Mouse (Mus musculus): ENCODE results near the gene Mt4. TPM values are rescaled to one million over a fixed set of nuclear protein-coding genes. Genes with fewer than 3 reads are reported as not detected.

Gene Mt4
- polyA plus RNA-seq, 2 experiments from 2014 or later: not detected

DNA sequence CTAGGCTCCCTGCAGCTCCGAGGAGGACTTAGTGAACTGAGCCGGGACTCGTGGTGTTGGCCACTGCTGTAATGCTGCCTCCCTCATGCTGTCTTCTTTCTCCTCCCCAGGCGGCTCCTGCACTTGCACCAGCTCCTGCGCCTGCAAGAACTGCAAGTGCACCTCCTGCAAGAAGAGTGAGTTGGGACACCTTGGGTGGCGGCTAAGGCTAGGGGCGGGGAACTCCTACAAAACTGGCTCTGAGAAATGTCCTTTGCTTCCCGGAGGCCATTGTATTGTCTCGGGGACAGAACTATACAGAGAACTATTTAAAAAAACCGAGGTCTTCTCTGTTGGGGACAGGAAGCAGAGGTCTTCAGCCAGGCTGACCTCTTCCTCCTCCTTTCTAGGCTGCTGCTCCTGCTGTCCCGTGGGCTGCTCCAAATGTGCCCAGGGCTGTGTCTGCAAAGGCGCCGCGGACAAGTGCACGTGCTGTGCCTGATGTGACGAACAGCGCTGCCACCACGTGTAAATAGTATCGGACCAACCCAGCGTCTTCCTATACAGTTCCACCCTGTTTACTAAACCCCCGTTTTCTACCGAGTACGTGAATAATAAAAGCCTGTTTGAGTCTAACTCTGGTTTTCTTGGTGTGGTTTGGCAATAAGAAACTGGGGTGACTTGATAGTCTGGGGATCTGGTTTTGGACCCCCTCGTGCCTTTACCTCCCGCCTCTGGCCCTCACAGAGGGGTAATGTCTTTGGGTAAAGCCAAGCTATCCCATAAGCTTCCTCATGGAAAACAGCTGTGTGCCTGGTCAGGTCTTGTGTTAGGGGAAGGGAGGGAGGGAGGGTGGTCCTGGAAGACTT lies 42.9 kb downstream of the Mt4 start:
- ATAC-seq: no peak

DNA sequence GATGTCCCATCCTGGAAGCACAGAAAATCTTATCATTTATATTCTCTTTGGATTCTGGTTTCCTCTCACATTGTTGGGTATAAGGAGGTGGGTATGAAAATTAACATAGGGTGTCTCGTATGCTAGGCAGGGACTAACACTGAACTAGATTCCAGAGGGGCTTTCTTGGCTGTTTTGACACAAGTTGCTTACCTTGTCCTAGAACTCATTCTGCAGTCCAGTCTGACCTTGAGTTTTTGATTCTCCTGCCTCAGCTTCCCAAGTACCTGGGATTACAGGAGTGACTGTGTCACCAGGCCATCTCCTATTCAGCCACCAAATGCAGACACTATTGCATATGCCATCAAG lies 43.5 kb downstream of the Mt4 start:
- no peak for ATAC-seq

DNA sequence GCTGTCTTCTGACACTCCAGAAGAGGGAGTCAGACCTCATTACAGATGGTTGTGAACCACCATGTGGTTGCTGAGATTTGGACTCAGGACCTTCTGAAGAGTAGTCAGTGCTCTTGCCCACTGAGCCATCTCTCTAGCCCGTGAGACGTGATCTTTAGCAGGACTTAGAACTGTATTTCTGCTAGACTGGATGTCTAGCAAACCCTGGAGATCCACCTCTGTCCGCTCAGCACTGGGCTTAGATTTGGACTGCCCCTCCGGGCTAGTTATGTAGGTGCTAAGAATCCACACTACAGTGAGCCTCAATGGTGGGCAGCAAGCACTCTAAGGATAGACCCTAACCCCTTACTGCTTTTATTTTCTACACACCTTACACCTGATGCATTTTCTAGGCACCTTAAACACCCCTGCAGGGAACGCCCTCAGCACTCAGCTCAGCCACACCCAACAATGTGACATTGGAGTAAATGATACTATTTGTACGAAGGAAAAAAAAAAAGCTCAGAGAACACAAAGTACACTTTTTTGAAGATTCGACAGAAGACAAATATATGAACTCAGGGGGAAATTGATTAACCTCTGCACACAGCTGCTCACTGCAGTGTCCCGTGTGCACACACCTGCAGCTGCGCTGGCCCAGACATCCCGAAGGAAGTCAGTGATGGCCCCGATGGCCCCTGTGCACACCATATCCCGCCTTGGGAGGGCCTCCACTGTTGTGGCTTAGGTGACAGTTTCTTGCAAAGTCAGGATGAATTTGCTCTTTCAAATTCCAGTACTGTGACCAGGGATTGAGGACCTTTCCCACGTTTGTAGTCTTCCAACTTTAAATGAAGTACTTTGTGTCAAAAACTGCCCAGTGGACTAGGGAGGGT lies 45.3 kb downstream of the Mt4 start:
- no peak for ATAC-seq

- peak; percentile 66 for ATAC-seq
Measured at GRCm38 (mm10) chr8:94183117-94183516, 46.1 kb downstream of the Mt4 start.

DNA sequence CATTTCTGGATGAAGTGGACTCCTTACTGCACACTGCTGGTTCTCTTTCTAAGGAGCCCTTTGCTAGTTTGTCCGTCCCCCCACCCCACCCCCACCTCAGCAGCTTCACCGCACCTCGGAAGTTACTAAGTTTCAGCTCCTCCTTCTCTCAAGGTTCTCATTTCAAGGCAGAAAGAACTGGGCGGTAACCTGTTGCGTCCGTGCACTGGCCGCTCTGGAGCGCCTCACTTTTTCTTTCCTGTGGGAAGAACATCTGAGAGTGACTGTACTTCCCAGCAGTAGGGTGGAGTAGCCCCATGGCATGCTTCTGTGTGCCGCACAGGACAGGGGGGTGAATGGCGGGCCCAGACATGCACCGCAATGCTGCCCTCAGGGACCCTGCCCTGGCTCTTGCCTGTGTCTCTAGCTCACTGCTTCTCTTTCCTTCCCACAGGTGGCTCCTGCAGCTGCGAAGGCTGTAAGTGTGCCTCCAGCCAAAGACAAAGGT lies 47.4 kb downstream of the Mt4 start:
- no peak for ATAC-seq

DNA sequence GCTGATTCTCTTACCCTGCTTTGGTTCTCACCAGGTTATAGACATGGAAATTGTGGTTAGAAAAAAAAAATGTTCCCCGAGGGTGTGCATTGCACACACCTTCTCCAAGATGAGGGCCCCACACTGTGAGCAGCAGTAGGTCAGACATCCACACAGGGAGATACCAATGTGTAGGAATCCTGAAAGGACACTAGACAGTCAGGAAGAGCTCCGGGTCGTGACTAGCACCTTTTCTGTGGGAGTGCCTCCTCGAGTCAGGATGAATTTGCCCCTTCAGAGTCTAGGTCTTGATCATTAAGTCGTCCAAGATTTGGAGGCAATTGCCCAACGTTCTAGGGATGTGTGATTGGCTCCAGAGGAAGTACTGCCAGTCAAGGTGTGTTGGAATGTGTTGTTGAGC lies 48.8 kb downstream of the Mt4 start:
- no peak for ATAC-seq

GRCm38 (mm10) chr8:94186542-94186941 lies 49.5 kb downstream of the Mt4 start:
- peak; percentile 25 for ATAC-seq

DNA sequence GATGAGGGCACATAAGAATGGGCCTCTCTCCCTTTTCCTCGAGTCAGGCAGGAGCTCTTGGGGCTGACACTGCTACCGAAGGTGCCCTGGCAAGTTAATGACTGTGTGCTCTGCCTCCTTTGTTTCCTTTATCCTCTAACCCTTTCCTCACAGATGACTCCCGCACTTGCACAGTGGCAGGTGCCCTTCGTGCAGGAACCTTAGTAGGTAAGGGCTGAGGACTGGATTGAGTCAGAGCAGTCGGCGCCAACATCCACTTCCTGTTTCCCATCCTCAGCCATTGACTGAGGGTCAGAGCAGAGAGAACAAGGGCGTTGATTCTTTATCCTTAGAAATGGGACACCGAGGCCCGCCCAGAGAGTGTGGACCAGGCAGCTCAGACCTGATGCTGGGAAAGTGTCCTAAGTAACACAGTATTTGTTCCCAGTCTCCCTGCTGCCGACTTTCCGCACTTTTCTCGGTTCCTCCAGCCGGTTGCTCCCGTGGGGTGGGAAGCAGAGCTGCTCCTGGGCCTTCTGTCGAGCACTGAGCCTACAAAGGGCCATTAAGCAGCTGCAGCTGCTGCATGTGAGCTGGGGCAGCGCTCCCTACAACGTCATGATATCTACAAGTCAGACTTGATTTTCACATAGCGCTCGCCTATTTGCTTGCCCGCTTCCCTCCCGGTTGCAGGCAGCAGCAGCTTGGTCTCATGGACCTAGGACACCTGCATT lies 50.4 kb downstream of the Mt4 start:
- ATAC-seq: no peak

Other genes starting within 250 kb of the Mt4 start
- 10 to 100 TPM; 26.2 to 26.6 TPM for gene Amfr, start 124.4 kb upstream of the Mt4 start, polyA plus RNA-seq (2017; shearing (Covaris generic))
- 100 to 1,000 TPM in 1 of 2 experiments, 10 to 100 TPM in 1; 93.4 to 113 TPM for gene Nudt21, start 100.2 kb upstream of the Mt4 start, polyA plus RNA-seq (2017; shearing (Covaris generic))
- 10 to 100 TPM; 16.5 to 16.6 TPM for gene Ogfod1, start 100.0 kb upstream of the Mt4 start, polyA plus RNA-seq (2017; shearing (Covaris generic))
- gene Bbs2, start 38.3 kb upstream of the Mt4 start, polyA plus RNA-seq (2017; shearing (Covaris generic)): 1 to 10 TPM; 1.4 to 3.5 TPM
- not detected for gene Mt3, start 15.4 kb downstream of the Mt4 start, polyA plus RNA-seq (2017; shearing (Covaris generic))
- not detected for gene Mt2, start 35.5 kb downstream of the Mt4 start, polyA plus RNA-seq (2017; shearing (Covaris generic))
- 1 to 10 TPM; 3.0 to 4.2 TPM for gene Mt1, start 41.9 kb downstream of the Mt4 start, polyA plus RNA-seq (2017; shearing (Covaris generic))
- 10 to 100 TPM; 30.7 to 33.1 TPM for gene Nup93, start 77.4 kb downstream of the Mt4 start, polyA plus RNA-seq (2017; shearing (Covaris generic))
- gene Slc12a3, start 192.0 kb downstream of the Mt4 start, polyA plus RNA-seq (2017; shearing (Covaris generic)): not detected
- gene Herpud1, start 249.2 kb downstream of the Mt4 start, polyA plus RNA-seq (2017; shearing (Covaris generic)): 100 to 1,000 TPM in 1 of 2 experiments, 10 to 100 TPM in 1; 99.9 to 115 TPM

All from activated CD4-positive, CD25-positive, alpha-beta regulatory T cell, adult 4 months (primary cell).